Mouse (Mus musculus) retina, postnatal 1 day (tissue): ENCODE measurements around the gene Foxf2.

Source experiments
- DNase-seq: peaks from one replicate; pipeline ENCODE4 v3.0.0-alpha.2; 2012

Foxf2 gene

DNA sequence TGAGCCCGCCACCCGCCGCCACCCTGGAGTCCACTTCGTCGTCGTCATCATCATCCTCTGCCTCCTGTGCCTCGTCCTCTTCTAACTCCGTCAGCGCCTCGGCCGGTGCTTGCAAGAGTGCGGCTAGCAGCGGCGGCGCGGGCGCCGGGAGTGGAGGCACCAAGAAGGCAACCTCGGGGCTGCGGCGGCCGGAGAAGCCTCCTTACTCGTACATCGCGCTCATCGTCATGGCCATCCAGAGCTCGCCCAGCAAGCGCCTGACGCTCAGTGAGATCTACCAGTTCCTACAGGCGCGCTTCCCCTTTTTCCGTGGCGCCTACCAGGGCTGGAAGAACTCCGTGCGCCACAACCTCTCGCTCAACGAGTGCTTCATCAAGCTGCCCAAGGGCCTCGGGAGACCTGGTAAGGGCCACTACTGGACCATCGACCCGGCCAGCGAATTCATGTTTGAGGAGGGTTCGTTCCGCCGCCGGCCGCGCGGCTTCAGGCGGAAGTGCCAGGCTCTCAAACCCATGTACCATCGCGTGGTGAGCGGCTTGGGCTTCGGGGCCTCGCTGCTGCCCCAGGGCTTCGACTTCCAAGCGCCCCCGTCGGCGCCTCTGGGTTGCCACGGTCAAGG is 676 bp downstream of the Foxf2 start:
- DNase-seq: peak; percentile 53

DNA sequence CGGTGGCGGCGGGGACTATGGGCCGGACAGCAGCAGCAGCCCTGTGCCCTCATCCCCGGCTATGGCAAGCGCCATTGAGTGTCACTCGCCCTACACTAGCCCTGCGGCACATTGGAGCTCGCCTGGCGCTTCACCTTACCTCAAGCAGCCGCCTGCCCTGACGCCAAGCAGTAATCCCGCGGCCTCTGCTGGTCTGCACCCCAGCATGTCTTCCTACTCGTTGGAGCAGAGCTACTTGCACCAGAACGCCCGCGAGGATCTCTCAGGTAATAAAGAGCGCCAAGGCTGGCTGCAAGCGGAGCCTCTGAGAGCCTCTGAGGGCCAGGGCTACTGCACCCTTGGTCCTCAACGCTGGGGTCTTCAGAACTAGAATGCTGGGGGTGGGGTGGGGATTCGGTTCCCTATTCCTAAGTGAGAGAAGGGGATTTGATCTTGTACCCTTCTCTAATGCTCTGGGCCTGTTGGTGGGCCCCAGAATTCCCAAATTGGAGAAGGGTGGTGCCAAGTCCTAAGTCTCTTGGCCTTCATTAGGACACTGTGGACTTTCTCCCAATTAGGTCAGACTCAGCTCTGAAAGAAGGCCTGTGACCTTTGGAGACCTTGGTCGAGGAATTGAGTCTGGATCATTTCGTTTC is 1.5 kb downstream of the Foxf2 start:
- no peak for DNase-seq

DNA sequence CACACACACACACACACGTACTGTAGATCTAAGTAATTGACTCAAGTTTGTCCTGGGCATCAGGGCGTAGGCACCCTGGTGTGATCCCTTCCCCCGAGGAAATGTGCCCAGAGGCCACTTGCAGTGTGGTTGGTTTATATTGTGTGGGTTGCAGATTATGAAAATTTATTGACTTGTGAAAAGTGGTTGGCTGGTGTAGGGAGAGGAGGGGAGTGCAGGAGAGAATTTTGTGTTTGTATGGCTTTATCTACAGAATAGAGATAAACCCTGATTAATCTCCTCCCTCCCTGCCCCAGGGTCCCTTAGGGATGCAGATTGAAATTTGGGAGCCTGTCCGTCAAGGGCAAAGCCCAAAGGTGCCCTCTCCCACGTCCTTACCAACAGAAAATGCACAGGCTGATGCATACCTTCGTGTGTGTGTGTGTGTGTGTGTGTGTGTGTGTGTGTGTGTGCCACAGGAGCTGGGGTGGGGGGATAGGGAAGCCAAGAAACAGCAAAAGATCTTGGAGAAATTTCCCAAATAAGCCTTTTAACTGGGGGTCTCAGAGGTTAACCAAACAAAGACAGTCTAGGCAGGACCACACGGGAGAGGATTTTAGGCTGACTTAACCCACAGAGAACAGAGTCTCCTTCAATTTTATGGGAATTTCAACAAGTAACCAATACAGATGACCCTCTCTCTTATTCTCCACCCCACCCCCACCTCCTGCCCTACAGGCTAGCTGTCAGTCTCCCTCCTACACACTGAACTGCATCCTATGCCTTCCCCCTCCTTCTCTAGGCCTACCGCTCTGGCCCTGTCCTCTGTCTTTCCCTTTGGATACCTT is 2.5 kb downstream of the Foxf2 start:
- DNase-seq: no peak

DNA sequence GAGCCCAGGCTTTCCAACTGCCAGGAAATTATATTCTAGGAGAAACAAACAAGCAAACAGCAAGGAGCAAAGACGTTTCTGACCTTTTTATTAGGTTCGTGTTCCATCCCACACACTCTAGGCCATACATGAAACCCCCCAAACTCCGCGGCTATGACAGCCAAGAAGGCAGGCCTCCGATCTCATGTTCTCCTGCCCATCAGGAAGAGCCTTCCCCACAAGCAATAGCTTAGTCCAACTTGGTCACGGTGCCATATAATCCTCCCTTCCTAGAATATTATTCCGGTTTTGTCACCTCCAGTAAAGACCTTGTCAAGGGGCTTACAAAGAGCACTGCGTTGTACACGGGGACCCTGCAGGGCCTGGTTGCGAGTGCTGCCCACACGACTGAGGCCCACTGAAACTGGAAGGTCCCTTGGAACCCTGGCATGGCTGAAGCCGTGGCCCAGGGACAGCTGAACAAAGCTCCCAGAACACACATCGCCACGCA is 3.1 kb downstream of the Foxf2 start:
- no peak for DNase-seq

DNA sequence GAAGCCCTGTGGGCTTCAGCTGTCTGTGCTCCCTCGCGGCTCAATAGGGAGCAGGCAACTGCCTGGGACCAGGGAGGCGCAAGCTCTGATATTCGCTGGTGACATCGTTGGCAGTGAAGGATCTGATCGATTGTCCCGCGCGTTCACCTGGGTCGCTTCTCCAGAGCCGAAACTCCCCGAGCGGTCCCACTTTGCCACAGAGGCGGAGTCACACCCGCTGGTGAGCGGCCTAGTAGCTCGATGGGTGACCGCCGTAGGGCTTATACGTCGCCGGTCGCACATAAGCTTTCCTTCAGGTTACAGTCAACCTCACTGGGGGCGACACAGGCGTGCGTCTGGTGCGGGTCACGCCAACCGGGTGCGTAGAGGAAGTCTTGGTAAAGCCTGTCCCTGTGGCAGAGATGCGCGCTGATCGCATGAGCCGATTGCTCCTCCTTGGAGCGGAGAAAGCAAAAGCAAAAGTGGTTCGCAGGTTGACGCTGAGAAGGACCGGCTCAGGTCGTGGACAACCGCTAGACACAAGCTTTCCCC is 3.8 kb downstream of the Foxf2 start:
- DNase-seq: peak; percentile 46

DNA sequence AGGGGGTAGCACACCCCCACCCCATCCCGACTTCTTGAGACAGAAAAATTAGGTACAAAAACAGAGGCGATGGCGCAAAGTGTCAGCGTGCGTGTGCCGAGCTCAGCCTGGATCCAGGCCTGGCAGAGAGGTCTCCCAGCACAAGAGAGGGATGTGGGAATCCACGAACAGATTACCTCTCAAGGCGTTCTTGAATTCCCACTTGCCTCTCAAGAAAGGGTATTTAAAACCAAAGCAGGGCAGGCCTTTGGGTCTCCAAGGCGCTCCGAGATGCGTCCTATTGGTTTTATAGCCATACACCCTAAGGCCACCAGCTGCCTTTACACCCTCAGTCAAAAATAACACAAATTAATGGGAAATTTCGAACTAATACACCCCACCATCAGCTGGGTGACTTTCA is 4.4 kb downstream of the Foxf2 start:
- no peak for DNase-seq

DNA sequence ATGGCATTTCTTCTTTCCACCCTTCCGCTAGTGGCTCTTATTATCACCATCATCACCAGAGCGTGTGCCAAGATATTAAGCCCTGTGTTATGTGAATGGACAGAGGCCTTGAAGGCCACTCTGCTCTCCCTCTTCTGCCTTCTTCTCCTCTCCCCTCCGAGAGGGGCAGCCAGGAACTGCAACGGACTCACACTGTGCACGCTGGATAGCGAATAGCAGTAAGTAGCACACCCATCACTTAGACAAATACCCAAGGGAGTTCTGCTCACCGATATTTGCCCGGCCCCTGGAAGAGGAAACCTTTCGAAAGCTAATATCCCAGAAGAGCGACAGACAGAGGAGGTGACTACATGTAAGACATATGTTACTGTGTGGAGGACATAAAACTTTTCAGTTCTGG is 4.9 kb downstream of the Foxf2 start:
- DNase-seq: peak; percentile 45

DNA sequence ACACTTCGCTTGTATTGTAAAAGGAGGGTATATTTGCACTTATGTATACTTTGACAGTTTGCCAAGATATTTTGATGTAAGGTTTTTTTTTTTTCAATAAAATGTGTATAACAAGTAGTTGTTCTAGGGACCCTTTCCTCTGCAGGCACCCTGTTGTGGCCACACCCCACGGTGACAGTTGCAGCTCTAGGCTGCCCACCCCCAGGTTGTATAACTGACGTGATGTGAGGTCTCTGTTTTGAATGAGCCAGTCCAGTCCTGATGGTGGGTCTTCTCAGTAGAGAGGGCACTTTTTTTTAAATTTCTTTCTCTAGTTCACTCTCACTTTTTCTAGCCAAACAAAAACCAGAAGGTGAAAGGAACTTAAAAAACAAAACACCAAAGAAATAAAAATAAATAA is 5.7 kb downstream of the Foxf2 start:
- no peak for DNase-seq

DNA sequence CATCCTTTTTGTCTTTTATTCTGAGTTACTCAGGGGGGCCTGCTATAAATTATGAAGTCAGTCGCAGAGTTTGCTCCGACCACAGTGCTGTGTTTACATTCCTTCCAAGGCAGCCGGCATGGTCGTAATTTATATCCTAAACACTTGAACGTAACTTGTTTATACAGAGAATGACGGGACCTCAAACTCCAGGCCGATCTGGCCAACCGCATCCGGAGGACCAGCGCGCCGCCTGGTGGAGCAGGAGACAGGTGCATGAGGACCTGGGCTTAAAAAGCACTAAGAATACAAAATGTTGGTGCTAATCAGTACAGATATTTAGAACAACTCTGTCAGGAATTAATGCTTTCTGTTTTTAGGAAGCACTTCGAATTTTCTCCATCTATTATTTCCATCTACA is 6.8 kb downstream of the Foxf2 start:
- peak; percentile 72 for DNase-seq

DNA sequence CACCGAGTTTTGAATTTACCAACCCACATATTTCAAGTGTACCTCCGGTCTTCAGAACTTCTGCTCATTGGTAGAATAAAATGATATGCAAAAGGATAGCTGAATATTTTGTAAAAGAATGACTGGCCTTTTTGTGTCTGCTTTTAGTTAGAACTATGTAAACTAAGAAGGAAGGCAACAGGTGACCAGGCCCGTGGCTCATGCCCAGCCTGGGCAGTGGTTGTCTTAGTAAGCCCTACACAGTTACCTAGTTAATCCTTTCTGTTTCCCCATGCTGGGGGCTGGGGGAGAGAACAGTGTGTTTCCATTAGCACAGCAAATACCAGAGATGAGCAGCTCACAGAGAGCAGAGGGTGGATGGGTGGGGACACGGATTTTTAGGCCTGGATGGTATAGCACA is 7.6 kb downstream of the Foxf2 start:
- no peak for DNase-seq

DNA sequence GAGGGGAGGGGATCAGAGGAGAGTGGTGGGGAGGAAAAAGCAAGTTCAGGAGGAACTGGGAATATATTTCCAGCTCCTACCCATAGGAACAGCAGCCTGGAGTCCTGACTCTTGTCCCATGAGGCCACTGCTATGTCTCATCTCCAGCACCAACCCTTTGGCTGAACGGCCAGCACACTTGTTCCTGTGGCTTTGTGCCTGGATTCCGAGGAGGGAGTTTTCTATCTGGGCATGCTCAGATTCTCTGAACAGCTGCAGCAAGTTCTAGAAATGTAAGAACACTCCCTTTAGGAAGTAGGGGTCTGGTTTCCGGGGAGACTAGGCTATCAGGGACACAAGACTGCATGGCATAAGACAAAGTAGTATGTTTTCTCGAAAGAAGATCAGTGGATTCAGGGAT is 9.9 kb downstream of the Foxf2 start:
- DNase-seq: no peak

DNA sequence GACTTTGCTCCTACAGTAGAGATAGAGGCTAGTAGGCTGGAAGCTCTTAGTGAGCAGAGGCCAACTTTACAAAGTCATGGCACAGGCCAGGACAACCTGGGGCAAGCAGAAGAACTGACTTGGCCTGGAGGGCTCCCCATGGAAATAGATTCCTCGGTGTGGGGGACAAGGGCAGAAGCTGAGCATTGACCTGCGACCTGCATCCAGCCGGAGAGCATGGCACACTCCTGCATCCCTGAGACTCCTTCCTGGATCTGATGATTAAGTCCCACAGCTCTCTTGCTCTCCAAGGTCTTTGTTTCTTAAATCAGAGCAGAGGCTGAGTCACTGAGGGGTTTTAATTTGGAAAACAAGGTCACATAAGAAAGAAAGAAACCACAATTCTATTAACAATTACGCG is 15.9 kb downstream of the Foxf2 start:
- DNase-seq: no peak

DNA sequence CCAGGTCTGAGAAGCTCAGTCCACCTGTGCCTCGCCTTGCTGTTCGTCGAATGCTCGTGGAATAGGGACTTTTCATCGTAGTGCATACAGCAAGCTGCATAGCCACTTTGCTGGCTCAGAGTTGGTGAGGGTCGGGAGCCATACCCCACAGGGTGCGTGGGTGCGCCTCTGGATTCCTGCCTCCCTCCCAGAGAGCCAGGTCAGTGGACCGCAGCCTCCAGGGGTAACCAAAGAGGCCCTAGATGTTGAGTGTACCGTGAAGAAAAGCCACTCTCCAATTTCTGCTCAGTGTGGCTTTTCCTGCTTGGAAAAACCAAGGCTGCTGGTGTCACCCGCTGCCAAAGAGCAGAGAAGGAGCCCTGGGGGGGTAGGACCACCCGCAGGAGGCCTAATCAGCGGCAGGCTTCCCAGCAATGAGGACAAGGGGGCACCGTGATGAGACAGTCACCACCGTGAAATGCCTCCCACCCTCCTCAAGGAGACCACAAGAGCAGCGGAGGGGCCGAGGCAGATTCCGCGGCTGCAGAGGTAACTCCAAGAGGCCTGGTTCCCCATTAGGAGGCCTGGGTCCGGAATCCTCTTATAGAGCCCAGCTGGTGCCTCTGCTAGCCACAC is 26.6 kb downstream of the Foxf2 start:
- no peak for DNase-seq

DNA sequence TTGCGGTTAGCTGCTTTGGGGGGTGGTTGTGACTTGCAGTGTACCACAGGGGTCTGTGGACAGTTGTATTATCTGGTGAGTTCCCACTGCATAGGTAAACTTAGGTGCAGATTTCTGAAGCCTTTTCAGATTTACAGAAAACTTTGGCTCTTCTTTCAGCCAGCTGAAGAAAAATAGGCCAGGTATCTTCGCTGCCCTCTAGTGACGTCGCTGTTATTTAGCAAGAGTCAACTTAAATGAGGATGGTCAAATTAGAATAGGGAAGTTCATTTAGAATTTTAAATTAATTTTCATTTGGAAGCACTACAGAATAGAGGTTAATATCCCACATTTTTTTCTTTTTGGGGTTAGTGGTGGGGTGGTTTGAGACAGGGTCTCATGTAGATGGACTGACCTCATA is 30.6 kb downstream of the Foxf2 start:
- no peak for DNase-seq

DNA sequence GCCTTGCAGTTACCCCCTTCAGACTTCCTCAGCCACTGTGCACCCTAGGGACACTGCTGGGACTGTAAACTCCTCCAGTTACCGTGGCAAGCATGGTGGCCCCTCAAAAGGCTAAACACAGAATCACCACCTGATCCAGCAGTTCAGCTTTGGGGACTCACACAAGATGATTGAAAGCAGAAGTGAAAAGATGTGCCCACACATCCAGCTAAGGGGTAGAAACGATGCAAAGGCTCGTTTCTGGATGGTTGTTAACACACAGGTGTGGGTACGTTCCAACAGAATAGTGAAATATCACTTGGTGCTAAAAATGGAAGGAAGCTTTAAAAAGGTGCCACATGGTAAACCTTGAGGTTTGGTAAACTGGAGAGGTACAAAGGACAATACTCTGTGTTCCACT is 32.6 kb downstream of the Foxf2 start:
- DNase-seq: no peak

DNA sequence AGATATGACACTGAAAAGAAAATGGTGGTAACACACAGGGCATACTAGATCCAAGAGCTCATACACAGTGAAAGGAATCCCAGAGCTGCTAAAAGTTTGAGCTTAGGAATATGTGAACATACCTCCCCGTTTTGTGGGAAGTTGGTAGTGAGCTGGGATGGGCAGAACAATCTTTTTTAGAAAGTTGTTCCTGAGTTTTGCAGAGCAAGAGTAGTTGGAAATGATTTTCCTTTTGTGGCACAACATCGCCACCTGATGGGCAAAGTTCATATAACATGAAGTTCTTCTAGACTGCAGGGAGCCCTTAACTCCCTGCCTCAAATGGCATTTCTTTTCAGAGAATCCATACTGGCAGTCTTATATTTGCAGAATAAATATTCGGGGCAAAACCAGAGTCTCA is 33.3 kb downstream of the Foxf2 start:
- DNase-seq: peak; percentile 75

DNA sequence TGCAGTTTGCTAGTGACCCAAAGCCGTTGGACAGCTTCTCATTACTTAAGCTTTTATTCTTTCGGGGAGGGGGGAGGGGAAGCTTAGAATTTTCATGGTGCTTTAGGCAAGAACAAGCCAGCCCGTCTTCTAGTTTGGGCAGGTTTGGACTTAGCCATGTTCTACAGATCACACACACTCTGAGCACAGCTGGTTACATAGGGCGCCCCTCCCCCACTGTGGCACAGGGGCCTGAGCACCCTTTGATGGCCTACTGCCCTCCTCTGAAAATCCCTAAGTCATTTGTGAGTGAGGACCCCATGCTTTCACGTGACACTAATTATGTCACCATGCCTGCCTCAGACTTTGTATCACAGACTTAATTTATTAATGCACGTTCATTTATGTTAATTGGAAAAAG is 35.6 kb downstream of the Foxf2 start:
- peak; percentile 47 for DNase-seq

DNA sequence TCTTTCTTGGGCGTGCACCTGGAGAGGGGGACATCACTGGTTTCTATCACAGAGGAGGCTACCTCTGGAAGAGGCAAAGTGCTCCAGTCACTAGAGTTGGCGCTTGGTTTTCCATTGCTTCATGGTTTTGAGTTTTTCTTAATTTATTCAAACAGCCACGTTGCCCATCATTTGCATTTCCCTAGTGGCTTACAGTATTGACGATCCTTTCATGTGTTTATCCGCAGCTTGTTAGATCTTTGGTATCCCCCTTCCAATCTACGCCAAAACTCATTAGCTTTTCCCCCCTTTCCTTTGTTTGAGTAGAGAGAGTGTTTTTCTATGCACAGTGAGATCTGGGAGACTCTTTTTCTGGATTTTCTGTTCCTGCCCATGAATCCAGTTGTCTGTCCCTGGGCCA is 39.8 kb downstream of the Foxf2 start:
- no peak for DNase-seq

DNA sequence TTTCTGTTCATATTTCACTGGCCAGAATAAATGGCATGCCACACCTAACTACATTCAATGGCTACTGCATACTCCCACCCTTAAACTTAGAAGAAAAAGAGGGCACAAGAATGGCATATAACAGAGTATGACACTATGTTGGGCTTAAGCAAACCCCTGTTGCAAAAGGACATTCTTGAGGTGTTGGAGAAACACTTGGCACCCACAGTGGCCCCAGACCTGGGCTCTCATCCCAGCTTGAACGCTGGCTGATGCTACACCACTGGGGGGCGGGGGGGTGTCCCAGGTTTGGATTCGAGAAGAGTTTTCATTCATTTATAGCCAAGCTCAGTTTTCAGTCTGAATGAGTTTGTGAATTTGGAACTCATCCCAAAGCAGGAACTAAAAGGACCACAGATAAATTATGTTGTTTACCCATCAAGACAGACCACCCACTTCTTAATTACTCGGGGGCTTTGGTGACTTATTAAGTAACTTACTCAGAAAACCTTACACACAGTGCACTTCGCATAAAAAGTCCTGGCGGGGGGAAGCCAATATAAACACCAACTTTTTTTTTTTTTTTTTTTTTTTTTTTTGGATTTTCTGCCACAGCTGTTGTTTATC is 42.4 kb downstream of the Foxf2 start:
- DNase-seq: no peak

DNA sequence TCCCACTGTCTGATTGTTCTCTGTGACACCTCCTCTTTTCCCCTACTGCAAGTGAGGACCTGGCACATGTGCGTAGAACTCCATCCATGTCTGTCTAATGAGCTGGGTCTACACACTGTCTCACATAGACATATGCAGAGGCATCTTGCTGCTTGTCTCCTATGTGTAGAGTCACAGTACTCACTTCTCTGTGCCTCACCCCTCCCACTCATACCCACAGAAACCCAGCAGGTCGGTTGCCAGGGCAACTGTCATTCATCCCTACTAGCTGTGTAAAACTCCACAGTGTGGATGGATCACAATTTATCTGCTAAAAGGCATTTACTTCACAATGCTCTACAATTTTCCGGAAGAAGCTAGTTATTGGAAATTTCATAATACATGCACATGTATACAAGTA is 46.5 kb downstream of the Foxf2 start:
- DNase-seq: peak; percentile 6
